Mouse (Mus musculus) 3T3-L1 (cell line): ENCODE data around the gene Ifnab.

Source experiments
- DNase-seq: peaks from one replicate; pipeline ENCODE4 v3.0.0-alpha.2; 2015; ENCODE audit warnings: low read depth, low spot score

Gene Ifnab

GRCm38 (mm10) chr4:88691259-88691658 is at the start of gene Ifnab:
Ifnab (minus strand) TSS chr4:88691359.
- DNase-seq = no peak

GRCm38 (mm10) chr4:88739036-88739435 is 47.9 kb upstream of the Ifnab start:
- no peak for DNase-seq

- DNase-seq = peak; percentile 83
Measured at GRCm38 (mm10) chr4:88738480-88738879, 47.3 kb upstream of the Ifnab start.

GRCm38 (mm10) chr4:88727324-88727723 is 36.2 kb upstream of the Ifnab start:
- DNase-seq = peak; percentile 61

- DNase-seq = no peak
Measured at GRCm38 (mm10) chr4:88726727-88727126, 35.6 kb upstream of the Ifnab start.

GRCm38 (mm10) chr4:88723497-88724090 is 32.4 kb upstream of the Ifnab start:
- DNase-seq = no peak

- DNase-seq = peak; percentile 94
Measured at GRCm38 (mm10) chr4:88721791-88722721, 30.9 kb upstream of the Ifnab start, which contains the start of the genes Gm26566 and Klhl9. Gm26566 (plus strand) TSS chr4:88721805. Klhl9 (minus strand) TSS chr4:88722465.

- DNase-seq = peak; percentile 21
Measured at GRCm38 (mm10) chr4:88718715-88719114, 27.6 kb upstream of the Ifnab start.

GRCm38 (mm10) chr4:88715059-88715458 is 23.9 kb upstream of the Ifnab start:
- peak; percentile 76 for DNase-seq

- DNase-seq = peak; percentile 84
Measured at GRCm38 (mm10) chr4:88714281-88714680, 23.1 kb upstream of the Ifnab start.

- DNase-seq = no peak
Measured at GRCm38 (mm10) chr4:88707128-88707826, 16.1 kb upstream of the Ifnab start.

- no peak for DNase-seq
Measured at GRCm38 (mm10) chr4:88705924-88706323, 14.8 kb upstream of the Ifnab start.

- DNase-seq = no peak
Measured at GRCm38 (mm10) chr4:88699301-88699700, 8.1 kb upstream of the Ifnab start.

- DNase-seq = no peak
Measured at GRCm38 (mm10) chr4:88698781-88699180, 7.6 kb upstream of the Ifnab start.

- DNase-seq = no peak
Measured at GRCm38 (mm10) chr4:88697753-88698152, 6.6 kb upstream of the Ifnab start.

- no peak for DNase-seq
Measured at GRCm38 (mm10) chr4:88697108-88697507, 5.9 kb upstream of the Ifnab start.

- peak; percentile 84 for DNase-seq
Measured at GRCm38 (mm10) chr4:88696237-88696884, 5.2 kb upstream of the Ifnab start.

GRCm38 (mm10) chr4:88693392-88693791 is 2.2 kb upstream of the Ifnab start:
- no peak for DNase-seq

- DNase-seq = no peak
Measured at GRCm38 (mm10) chr4:88692537-88692936, 1.4 kb upstream of the Ifnab start.

- no peak for DNase-seq
Measured at GRCm38 (mm10) chr4:88683812-88684211, 7.3 kb downstream of the Ifnab start, which contains the start of gene Ifna2. Ifna2 (minus strand) TSS chr4:88683912.

GRCm38 (mm10) chr4:88681353-88681752 is 9.8 kb downstream of the Ifnab start:
- DNase-seq = no peak
